Mouse (Mus musculus) testis, postnatal 10 days (tissue): ENCODE results near the gene Frmd8.
"Not testable (repeated sequence)": the region's sequence is repeated elsewhere in the genome, so short reads cannot be mapped to it uniquely, and the experiment has no call there.

ENCODE experiments used
- DNase-seq: peaks from one replicate; pipeline ENCODE4 v3.0.0; 2021; ENCODE audit warnings: low spot score

The Frmd8 gene

GRCm38 (mm10) chr19:5885838-5886237, 10.8 kb upstream of the Frmd8 start:
- DNase-seq: no peak

GRCm38 (mm10) chr19:5883935-5884334, 8.9 kb upstream of the Frmd8 start:
- DNase-seq: no peak

DNA sequence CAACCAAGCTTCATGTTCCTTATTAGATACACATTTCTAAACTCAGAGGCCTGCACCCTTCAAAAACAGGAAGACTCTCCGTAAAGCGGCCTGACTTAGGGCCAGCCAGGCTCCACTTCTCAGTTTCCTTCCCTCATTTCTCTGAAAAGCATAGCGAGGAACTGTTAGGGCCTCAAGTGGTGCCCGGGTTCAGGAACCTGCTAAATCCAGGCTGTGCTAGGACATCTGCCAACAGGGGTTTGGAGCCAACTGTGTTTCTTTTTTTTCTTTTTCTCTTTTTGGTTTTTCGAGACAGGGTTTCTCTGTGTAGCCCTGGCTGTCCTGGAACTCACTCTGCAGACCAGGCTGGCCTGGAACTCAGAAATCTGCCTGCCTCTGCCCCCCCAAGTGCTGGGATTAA, 7.0 kb upstream of the Frmd8 start:
- DNase-seq: not testable (repeated sequence)

DNA sequence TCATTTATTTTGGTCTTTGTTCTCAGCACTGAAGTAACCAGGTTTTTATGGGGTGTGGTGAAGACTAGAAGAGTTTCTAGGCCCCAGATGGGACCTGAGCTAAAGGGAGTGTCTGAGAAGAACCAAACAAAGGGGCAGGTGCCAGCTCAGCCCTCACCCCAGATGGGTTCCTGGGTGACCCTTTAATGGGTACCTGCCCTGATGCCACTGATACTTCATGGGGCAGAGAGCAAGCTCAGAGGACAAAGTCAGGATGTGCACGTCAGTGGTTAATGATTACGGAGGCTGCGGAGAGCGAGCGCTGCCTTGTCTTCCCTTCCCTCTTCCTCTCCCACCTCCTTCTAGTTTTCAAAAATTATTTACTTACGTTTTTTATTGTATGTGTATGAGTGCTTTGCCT, 6.1 kb upstream of the Frmd8 start:
- no peak for DNase-seq

DNA sequence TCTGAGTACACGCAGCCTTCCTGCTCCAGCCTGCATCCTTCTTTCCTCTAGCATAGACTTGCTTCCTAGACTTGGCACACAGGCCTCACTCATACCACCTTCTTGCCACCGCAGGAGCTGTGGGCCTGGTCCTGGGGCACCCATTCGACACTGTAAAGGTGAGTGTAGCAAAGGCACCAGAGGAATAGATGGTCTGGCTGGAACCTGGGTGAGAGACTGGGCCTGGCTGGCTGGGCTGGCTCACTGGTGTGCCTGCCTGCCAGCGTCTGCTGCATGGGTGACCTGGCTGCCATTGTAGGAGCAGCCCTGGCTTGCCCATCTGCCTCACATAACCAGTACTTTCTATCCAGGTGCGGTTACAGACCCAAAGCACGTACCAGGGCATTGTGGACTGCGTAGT, 4.7 kb upstream of the Frmd8 start:
- DNase-seq: no peak

DNA sequence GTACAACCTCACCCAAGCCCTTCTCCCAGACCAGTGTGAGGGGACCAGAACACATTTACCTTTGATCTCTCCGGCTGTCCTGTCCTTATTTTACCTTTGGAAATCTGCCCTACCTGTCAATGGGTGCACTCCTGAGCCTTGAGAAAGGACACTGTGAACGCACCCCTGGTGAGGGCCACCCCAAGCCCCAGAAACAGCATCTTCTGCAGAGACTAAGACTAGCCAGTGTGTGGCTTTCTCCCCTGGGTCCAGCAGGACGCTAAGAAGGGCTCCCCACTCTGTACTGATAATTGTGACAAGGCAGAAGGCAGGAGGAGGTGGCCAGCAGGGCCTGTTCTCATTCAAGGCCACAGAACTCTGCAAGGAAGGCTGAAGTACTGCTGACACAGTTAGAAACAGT, 3.8 kb upstream of the Frmd8 start:
- no peak for DNase-seq

GRCm38 (mm10) chr19:5878362-5878722, 3.3 kb upstream of the Frmd8 start:
- peak; percentile 83 for DNase-seq

DNA sequence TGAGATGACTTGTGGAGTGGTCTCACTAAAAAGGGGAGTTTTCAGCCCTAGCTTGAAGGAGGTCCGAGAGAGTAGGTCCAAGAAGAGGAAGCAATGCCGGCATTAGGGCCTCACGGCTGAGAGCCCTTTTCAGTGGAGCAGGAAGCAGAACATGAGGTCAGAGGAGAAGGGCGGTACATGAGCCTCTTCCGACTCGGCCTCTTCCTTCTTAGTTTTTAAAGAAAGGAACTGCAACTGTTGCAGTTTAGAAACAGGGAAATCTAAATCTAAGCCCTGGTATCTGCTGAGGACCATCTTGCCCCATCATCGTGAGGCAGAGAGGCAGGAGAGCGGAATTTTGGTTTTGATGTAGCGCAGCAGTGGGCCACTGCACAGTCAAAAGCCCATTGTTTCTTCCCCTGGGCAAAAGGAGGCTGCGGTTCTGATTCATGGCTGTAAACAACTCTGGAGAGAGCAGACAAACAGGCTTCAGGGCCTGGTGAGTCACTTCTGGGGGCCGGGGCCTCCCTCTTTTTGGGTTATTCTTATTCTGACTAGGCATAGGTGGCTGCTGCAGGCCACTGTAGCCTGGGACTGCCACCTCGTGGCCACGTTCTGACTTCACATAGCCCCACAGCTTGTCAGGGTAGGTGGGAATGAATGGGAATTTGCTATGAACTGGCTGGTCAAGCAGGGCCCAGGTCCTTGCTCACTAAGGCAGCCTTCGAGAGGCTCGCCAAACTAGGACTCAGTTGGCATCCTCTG, 2.7 kb upstream of the Frmd8 start, which contains the start of gene Slc25a45:
Gene Slc25a45 (plus strand): TSS at position 191 of the 744 bp plus-strand sequence.
- DNase-seq: peak; percentile 80

DNA sequence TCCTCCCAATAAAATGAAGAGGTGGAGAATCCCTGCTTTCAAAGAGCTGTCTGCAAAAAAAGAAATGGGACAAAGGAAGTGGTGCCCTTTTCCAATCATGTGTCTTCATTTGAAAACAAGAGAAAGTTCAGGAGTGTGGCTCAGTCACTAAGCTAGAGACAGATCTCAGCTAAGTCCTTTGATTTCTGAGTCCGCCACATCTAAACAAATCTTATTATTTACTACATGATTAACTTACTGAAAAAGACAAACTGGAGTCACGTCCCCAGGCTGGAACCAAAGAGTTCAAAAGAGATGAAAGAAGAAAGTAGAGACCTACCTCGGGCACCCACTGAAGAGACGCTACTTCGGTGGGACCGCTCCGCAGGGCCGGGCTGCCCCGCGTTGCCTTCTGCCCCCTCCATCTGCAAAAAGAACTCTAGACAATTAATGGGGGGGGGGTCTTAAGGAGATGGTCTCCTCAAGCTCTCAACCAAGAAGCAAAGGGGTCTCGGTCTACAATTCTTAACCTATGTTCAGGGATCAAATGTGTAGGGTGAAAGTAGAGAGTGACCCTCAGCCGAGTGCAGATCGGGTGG, 594 bp downstream of the Frmd8 start:
- DNase-seq: no peak

DNA sequence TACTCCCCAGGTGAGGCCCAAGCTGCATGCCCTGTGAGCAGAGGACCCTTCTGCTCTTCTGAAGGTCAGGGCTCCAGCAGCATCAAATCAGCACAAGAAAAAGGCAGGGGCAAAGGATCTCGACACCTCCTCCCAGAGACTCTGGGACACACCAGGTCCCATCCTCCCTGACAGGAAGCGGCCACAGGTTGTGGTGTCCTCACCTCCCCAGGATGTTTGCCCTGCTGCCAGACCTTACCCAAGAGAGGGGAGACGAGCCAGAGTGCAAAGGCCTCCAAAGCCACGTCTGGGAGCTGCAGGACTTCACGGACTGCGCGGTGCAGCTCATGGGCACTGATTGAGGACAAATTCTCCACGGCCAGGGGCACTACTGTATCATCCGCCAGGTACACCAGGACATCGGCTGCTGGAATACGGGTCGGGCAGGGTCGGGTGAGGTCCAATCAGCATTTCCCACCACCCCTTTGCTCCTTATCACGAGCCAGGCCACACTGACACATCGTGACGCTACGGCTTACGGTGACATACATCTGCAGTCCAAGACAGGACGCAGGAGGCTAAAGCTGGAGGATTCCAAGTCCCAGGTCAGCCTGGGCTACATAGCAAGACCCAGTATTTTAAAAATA, 2.0 kb downstream of the Frmd8 start:
- no peak for DNase-seq

DNA sequence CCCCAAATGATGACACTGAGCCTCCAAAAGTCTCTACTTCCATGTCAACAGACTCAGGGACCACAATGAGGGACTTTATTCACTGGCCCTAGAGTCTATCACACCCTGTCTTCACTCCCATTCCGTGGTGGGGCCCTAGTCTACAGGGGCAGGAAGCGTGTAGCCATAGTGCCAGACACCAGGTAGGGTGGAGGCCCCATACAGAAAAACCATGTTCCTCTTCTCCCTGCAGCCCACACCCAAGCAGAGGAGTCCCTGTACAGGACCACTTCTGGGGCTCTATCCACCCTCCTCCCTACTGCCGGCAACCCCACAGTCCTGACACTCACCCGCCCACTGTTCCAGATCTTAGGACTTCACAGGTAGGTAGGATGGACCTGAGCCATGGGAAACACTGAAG, 2.5 kb downstream of the Frmd8 start:
- DNase-seq: no peak

DNA sequence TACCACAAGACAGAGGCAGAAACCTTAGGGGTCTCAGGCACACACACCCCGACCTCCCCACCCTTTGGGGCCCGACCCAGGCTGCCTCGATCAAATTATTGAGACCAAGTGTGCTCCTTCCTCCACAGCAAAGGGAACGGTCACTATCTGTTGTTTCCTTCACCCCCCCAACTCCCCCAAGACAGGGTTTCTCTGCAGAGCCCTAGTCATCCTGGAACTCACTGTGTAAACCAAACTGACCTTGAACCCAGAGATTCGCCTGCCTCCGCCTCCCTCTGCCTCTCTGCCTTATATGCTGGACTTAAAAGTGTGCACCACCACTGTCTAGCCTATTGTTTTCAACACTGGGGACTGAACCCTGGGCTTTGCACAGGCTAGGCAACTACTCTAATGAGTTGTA, 3.4 kb downstream of the Frmd8 start:
- DNase-seq: peak; percentile 38

DNA sequence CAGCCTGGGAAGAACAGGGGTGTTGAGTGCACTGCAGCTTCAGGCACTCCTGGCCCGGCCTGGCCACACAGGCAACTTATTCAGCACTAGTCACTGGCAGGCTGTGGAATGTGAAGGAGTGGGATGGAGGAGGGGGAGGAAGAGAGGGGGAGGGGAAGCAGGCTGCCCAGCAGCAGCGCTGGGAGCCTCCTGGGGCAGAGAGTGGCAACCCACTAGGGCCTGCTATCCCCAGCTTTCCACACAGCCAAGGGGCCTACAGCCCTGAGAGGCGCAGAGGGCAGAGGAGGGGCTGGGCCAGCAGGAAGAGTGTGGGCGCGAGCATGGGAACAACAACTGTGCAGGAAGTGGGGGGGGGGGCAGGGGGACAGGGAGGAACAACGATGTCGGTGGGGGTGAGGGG, 3.8 kb downstream of the Frmd8 start:
- DNase-seq: peak; percentile 54

GRCm38 (mm10) chr19:5868096-5868495, 7.0 kb downstream of the Frmd8 start:
- DNase-seq: no peak

GRCm38 (mm10) chr19:5864710-5865398, 10.2 kb downstream of the Frmd8 start:
- DNase-seq: no peak

DNA sequence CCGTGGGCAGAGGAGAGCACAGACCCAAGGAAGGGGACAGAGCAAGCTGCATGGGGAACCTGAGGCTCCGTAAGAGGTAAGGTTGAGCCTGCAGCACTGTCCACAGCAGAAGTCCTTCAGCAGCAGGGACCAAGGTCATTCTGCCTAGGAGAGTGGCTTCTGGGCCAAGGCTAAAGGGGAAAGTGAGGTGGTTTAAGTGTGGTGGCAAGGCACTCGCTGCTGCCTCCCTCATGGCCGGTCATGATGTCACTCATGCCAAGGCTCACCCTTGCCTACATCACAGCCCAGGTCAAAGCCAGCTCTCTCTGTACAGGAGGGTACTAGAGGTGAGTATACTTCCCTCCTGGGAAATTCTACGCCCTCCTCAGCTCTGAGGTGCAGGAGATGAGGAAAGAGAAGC, 11.3 kb downstream of the Frmd8 start:
- no peak for DNase-seq

DNA sequence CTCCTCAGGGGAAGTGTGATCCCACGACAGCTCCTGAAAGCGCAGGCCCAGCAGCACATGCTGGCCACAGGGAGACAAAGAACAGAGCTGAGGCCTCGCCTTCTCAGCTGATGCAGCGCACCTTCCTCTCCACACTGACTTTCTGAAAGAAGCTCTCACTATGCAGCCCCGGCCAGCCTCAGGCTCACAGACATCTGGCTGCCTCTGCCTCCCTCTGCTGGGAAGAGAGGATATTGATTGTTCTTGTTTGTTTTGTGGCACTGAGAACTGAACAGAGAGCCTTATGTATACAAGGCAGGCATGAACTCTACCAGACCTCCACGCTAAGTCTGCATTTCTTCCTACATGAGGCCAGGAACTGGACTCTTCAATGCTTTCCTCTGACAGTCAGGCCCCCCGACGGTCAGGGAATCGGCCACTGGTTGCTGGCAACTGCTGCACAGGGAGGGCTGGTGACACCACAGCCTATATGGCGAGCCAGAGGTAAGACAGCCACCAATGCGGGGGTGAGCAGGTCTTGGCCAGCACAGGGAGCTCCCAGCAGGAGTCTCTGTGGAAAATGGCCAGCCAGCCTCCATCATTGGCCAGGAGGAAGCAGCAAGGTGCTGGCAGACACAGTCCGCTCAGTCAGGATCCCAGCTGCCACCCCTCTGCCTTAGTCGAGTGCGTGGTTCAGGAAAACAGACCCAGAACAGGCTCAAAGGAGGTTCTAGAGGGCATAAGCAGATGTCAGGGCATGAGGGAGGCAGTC, 12.6 kb downstream of the Frmd8 start:
- DNase-seq: no peak

DNA sequence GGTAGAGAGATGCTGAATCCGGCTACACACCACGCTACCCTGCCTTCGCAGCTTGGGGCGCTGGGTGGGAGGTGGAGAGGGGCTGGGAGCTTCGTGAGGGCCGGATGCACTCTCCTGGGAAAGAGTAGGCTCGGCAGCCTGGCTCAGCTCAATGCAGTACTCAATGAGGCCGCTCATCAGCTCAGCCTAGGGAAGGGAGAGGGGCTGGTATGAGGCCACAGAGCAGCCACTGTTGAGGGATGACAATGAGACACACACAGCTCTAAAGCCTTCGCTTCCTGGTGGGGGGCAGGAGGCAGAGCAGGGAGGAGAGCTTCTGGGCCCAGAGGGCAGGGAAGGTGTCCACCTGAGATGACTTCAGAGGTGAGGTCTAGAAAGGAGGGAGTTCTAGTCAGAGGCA, 18.5 kb downstream of the Frmd8 start:
- no peak for DNase-seq

- no peak for DNase-seq
Measured at GRCm38 (mm10) chr19:5852035-5852722, 22.9 kb downstream of the Frmd8 start.

DNA sequence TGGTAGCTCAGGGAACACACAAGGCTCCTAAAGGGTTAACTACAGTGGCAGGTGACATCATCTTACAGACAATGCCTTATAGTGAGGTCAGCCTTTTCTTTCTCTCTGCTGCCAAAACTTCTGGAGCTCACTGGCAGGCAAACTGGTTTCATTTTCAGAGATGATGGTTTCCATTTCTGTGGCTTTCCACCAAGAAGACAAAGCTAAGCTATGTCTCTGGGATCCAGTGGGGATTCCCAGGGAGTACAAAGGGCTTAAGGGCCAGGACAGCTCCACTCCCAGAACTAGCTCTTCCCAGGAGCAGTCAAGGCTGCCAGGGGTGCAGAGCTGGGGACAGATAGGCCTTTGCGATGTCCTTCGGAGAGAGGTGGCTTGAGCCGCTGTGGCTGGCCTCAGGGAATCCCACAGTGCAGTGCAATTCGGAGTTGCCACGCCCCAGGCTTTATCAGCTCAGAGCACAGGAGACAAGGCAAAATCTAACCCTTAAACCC, 23.5 kb downstream of the Frmd8 start:
- DNase-seq: no peak

DNA sequence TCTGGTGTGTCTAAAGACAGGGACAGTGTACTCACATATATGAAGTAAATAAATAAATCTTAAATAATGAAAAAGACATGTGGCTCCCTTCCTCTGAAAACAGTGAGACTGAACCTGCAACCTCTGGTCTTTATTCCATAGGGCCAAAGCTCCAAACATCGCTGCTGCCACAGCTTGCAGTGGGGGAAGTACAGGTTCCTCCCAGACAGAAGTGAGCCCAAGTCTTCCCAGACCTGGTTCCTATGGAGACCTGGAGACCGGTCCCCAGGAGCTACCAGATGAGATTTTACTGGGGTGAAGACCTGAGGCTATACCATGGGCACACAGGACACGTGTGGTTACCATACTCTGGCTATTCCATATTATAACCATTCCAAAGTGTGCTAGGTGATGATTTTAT, 24.2 kb downstream of the Frmd8 start:
- no peak for DNase-seq
